ENCODE assay signal across 8 mouse cellular contexts in the genomic region with DNA sequence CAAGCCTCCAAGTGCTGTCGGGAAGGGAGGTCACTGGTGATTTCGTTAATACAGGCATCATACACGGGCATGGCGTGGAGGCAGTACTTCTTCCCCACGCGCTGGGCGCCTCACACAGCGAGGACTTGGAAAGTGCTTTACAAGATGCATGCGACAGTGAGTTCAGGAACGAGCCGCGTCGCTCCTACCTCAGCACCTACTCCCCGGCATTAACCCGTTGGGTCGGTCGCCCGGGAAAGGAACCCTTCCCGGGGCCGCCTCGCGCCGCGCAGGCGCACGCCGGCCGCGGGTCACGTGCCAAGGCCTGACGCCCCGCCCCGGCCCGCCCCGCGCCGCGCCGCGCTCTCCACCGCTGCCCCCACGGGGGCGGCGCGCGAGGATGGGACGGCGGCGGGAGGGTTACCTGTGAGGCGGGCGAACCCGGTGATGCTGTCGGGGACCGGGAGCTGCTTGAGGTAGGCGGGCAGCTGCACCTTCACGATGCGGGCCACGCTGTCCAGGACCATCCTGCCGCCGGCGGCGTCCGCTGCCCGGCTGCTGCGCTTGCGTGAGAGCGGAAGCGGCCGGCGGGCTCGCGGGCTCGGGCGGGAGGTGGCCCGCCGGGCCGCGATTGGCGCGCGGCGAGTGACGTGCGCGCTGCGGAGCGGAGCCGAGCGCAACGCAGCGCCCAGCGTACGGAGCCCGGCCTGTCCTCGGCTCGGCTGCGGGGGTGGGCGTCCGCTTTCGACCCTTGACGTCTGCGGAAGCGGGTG. TPM values are rescaled to one million over a fixed set of nuclear protein-coding genes. Genes with fewer than 3 reads are reported as not detected.
DNase-seq lines count a peak whose midpoint lies in the region; ATAC-seq and TF ChIP-seq lines count a peak whose summit lies in the region.

No protein-coding gene starts in this region.

- H3K27me3 ChIP-seq in hindbrain, postnatal 0 days (ENCODE audit: insufficient read depth, low read length), result no peaks in the 10 kb centered on the region

- H3K4me2 ChIP-seq in hindbrain, postnatal 0 days (ENCODE audit: low read depth, low read length), result peak overlapping the region; percentile 86

- H3K9ac ChIP-seq in hindbrain, postnatal 0 days (replicated peaks; ENCODE audit: low read length), result peak overlapping the region; percentile 77

- H3K27ac ChIP-seq in gastrocnemius, adult 2 months, result peak overlapping the region; percentile 99
- H3K27ac ChIP-seq in hindbrain, postnatal 0 days, result peak overlapping the region; percentile 97

- no peaks in the 10 kb centered on the region for H3K36me3 ChIP-seq in hindbrain, postnatal 0 days (ENCODE audit: insufficient read depth, low read length)

- ATAC-seq in hindbrain, postnatal 0 days, result peak; percentile 98
- ATAC-seq in megakaryocyte, adult 5-6 weeks (ENCODE audit: poor library complexity, severe bottlenecking), result peak; percentile 85

- peak; percentile 90 for DNase-seq in ZHBTc4 (ENCODE audit: low read depth, low spot score)
- DNase-seq in cerebellum, postnatal 4 days (ENCODE audit: low spot score in 2 of 2), result peak; percentile 54 to 82
- DNase-seq in gastrocnemius, adult 2 months, result peak; percentile 93
- DNase-seq in hindbrain, postnatal 0 days (ENCODE audit: low spot score), result peak; percentile 96
- peak; percentile 79 to 82 for DNase-seq in left cerebral cortex, adult 8-10 months (ENCODE audit: low spot score in 2 of 2)
- peak; percentile 90 for DNase-seq in right cerebral cortex, adult 18-20 months
- peak; percentile 92 for DNase-seq in urinary bladder, adult 2 months (ENCODE audit: low spot score)

- H3K4me3 ChIP-seq in gastrocnemius, adult 2 months, result peak overlapping the region; percentile 84
- peak overlapping the region; percentile 73 for H3K4me3 ChIP-seq in hindbrain, postnatal 0 days (ENCODE audit: low read length)

- 0 out of 2 replicates have a peak, but pooled peaks cover 3% of the 10 kb centered on the region for H3K4me1 ChIP-seq in hindbrain, postnatal 0 days (ENCODE audit: insufficient read depth, low read length)

- under 1% methylated on average over 92 of the region's 103 CpGs for WGBS in hindbrain, postnatal 0 days

- no peak for TF ChIP-seq CTCF in gastrocnemius, adult 2 months (IDR thresholded peaks at IDR 0.05)
- TF ChIP-seq CTCF in hindbrain, postnatal 0 days (IDR thresholded peaks at IDR 0.05; ENCODE audit: low read depth), result no peak

- intact Hi-C loops in gastrocnemius, adult 2 months (cut with DNase I), result loop anchor here (1.0 to 10.0 kb wide), 3 partner anchors 15 to 272 kb away; a partner anchor contains a TSS

- H3K9me3 ChIP-seq in hindbrain, postnatal 0 days (ENCODE audit: low read length), result no peaks in the 10 kb centered on the region

RNA-seq across cellular contexts. Expression of a gene that starts 0.7 kb away (rescaled TPM):
- total RNA-seq in gastrocnemius, adult 2 months (2021), result 10 to 100 TPM; 30.2 to 36.9 TPM
- total RNA-seq in hindbrain, postnatal 0 days (2014; rRNA removed), result 21.2 and 21.7 TPM in 2 replicates
- polyA plus RNA-seq in hindbrain, postnatal 0 days (2015; fragmentation: Nextera tagmentation; extraction: Ambion mirVana), result 46.2 and 46.4 TPM in 2 replicates
- 10 to 100 TPM; 34.6 to 37.2 (median 35.7) TPM for total RNA-seq in left cerebral cortex, adult 8-10 months (2022)
- total RNA-seq in megakaryocyte, adult 5-6 weeks (2015), result 51.2 and 52.0 TPM in 2 replicates
- 25.0 and 27.9 TPM in 2 replicates for total RNA-seq in megakaryocyte, adult 5-6 weeks (2017)
- polyA plus RNA-seq in urinary bladder, adult 2 months (2012; rRNA removed), result 27.1 and 33.8 TPM in 2 replicates

RNA-seq across cellular contexts. Expression of a gene that starts 14.9 kb away (rescaled TPM):
- 100 to 1,000 TPM; 327 TPM for total RNA-seq in gastrocnemius, adult 2 months (2021)
- 581 and 632 TPM in 2 replicates for total RNA-seq in hindbrain, postnatal 0 days (2014; rRNA removed)
- 321 and 336 TPM in 2 replicates for polyA plus RNA-seq in hindbrain, postnatal 0 days (2015; fragmentation: Nextera tagmentation; extraction: Ambion mirVana)
- total RNA-seq in left cerebral cortex, adult 8-10 months (2022), result 100 to 1,000 TPM; 215 to 235 (median 222) TPM
- 591 and 690 TPM in 2 replicates for total RNA-seq in megakaryocyte, adult 5-6 weeks (2015)
- total RNA-seq in megakaryocyte, adult 5-6 weeks (2017), result 864 and 938 TPM in 2 replicates
- 217 and 252 TPM in 2 replicates for polyA plus RNA-seq in urinary bladder, adult 2 months (2012; rRNA removed)

Comparison
In these comparisons a context has a peak if more than half of its experiments do, and no peak if none do; other contexts are left out.
1. Peak in every context shown above with its lines: DNase-seq, ATAC-seq, H3K4me3 ChIP-seq and H3K27ac ChIP-seq.